Mouse (Mus musculus): Measurements from ENCODE around the gene E2f6.

- TF ChIP-seq CTCF (IDR thresholded peaks at IDR 0.05; ENCODE audit: control insufficient read depth, insufficient read depth, low read length) (no peak), POLR2A (IDR thresholded peaks at IDR 0.05; ENCODE audit: borderline replicate concordance, control insufficient read depth, low read depth, low read length) (no peak)
Measured at GRCm38 (mm10) chr12:16849821-16850220, 39.1 kb downstream of the E2f6 start.
